Mouse (Mus musculus) ES-E14 (cell line): ENCODE results near the gene Col7a1. TPM values are rescaled to one million over a fixed set of nuclear protein-coding genes. Genes with fewer than 3 reads are reported as not detected.

Experiments
- DNase-seq: peaks from one replicate; pipeline ENCODE4 v3.0.0-alpha.2; 2013; ENCODE audit warnings: low read depth, low spot score
- H3K27ac ChIP-seq: 2 replicates; pipeline ENCODE4 v1.5.1; 2012; ENCODE audit warnings: low read depth, mild to moderate bottlenecking, low read length, moderate library complexity, mixed read lengths; ENCODE audit not compliant: poor library complexity, insufficient read depth, severe bottlenecking
- H3K36me3 ChIP-seq: 2 replicates; pipeline ENCODE4 v1.6.1; 2012; ENCODE audit warnings: mild to moderate bottlenecking, low read length, moderate library complexity, mixed read lengths; ENCODE audit not compliant: control insufficient read depth, poor library complexity, insufficient read depth, severe bottlenecking
- H3K4me1 ChIP-seq, 2 experiments: fragments of 150-350 bp in 1 of 2; sonication (generic) in 1 of 2; 2 replicates each; pipeline ENCODE4 v1.6.1; 2012; ENCODE audit warnings: low read length in 2 of 2, mild to moderate bottlenecking in 1 of 2, mixed read lengths in 1 of 2; ENCODE audit not compliant: control insufficient read depth in 2 of 2, insufficient read depth in 2 of 2, poor library complexity in 1 of 2
- H3K4me3 ChIP-seq, 2 experiments: fragments of 150-350 bp in 1 of 2; sonication (generic) in 1 of 2; 2 replicates each; pipeline ENCODE4 v1.5.1; 2012; ENCODE audit warnings: low read length in 2 of 2, low read depth in 1 of 2, mild to moderate bottlenecking in 1 of 2, mixed read lengths in 1 of 2; ENCODE audit not compliant: insufficient read depth in 1 of 2, poor library complexity in 1 of 2, severe bottlenecking in 1 of 2
- H3K9ac ChIP-seq: 2 replicates; pipeline ENCODE4 v1.6.1; 2012; ENCODE audit warnings: low read depth, mild to moderate bottlenecking, low read length, mixed read lengths; ENCODE audit not compliant: poor library complexity, insufficient read depth, severe bottlenecking
- H3K9me3 ChIP-seq: fragments of 150-350 bp; sonication (generic); 2 replicates; pipeline ENCODE4 v1.6.1; 2012; ENCODE audit warnings: low read depth, mild to moderate bottlenecking, low read length; ENCODE audit not compliant: control insufficient read depth, insufficient read depth
- CHD2 ChIP-seq: IDR thresholded peaks from 2 replicates; pipeline ENCODE4 v1.6.1; 2014; ENCODE audit warnings: mild to moderate bottlenecking, low read depth, low read length, inconsistent platforms
- HCFC1 ChIP-seq: IDR thresholded peaks from 2 replicates; pipeline ENCODE4 v1.6.1; 2012; ENCODE audit warnings: low read length, inconsistent platforms, borderline replicate concordance; ENCODE audit not compliant: insufficient read depth
- MAFK ChIP-seq: IDR thresholded peaks from 2 replicates; pipeline ENCODE4 v1.6.1; 2014; ENCODE audit warnings: mild to moderate bottlenecking, low read depth, low read length, inconsistent platforms; ENCODE audit not compliant: insufficient read depth
- ZC3H11A ChIP-seq: IDR thresholded peaks from 2 replicates; pipeline ENCODE4 v1.6.1; 2012; ENCODE audit warnings: low read depth, mild to moderate bottlenecking, inconsistent platforms, low read length, borderline replicate concordance
- ZNF384 ChIP-seq: IDR thresholded peaks from 2 replicates; pipeline ENCODE4 v1.6.1; 2012; ENCODE audit warnings: low read depth, low read length, inconsistent platforms
- in situ Hi-C, 2 experiments: fragments of 600-800 bp; cut with MboI; formaldehyde crosslinking; loops; one replicate each; pipeline ENCODE4 v1.15.1; 2025; ENCODE audit warnings: low sequenced_read_pairs in 2 of 2, inconsistent platforms in 1 of 2; ENCODE audit not compliant: unreplicated experiment in 2 of 2
- total RNA-seq: library from RNA; depleted of rRNA; stranded (reverse); fragments of 300-350 nt; gene quantifications from 2 replicates; pipeline ENCODE4 v1.2.3, GENCODE M21; 2012

Col7a1 gene
- total RNA-seq, 1 experiment = 25.5 TPM

- no peak overlapping the region for H3K27ac ChIP-seq
- no peaks in the 10 kb centered on the region for H3K36me3 ChIP-seq
- in situ Hi-C loops = no loop called here
- H3K9ac ChIP-seq = no peak overlapping the region
- no peak overlapping the region for H3K4me3 ChIP-seq
- no peak for TF ChIP-seq HCFC1
- no peaks in the 10 kb centered on the region for H3K9me3 ChIP-seq
- H3K4me1 ChIP-seq = peaks cover 3 to 8% of the 10 kb centered on the region in 2 experiments; a peak in 3 of 4 replicates
- no peak for DNase-seq
Observed at GRCm38 (mm10) chr9:108992620-108993361, 39.4 kb downstream of the Col7a1 start.

- DNase-seq = no peak
- in situ Hi-C loops = no loop called here
- no peak for TF ChIP-seq MAFK
- no peak for TF ChIP-seq ZNF384
- TF ChIP-seq ZC3H11A = no peak
- TF ChIP-seq HCFC1 = no peak
- TF ChIP-seq CHD2 = no peak
Observed at GRCm38 (mm10) chr9:108996411-108996810, 43.0 kb downstream of the Col7a1 start.

GRCm38 (mm10) chr9:108998287-108999166, 45.1 kb downstream of the Col7a1 start:
- no peak overlapping the region for H3K27ac ChIP-seq
- no peaks in the 10 kb centered on the region for H3K9me3 ChIP-seq
- H3K36me3 ChIP-seq = no peaks in the 10 kb centered on the region
- H3K4me3 ChIP-seq = no peak overlapping the region
- no peak overlapping the region for H3K9ac ChIP-seq
- in situ Hi-C loops = no loop called here
- DNase-seq = no peak
- TF ChIP-seq CHD2 (no peak), ZC3H11A (no peak), MAFK (no peak), ZNF384 (no peak), HCFC1 (no peak)
- H3K4me1 ChIP-seq = peaks cover 0 to 4% of the 10 kb centered on the region in 2 experiments; a peak in 2 of 4 replicates

More at GRCm38 (mm10) chr9:108996411-108996810, 43.0 kb downstream of the Col7a1 start:
- Histone ChIP-seq H3K4me1 (peaks cover 2 to 4% of the 10 kb centered on the region in 2 experiments; a peak in 2 of 4 replicates), H3K27ac (no peak overlapping the region), H3K9me3 (no peaks in the 10 kb centered on the region), H3K9ac (no peak overlapping the region), H3K36me3 (no peaks in the 10 kb centered on the region), H3K4me3 (no peak overlapping the region)

GRCm38 (mm10) chr9:108999167-108999526, 45.8 kb downstream of the Col7a1 start:
- H3K4me1 ChIP-seq = peaks cover 0 to 4% of the 10 kb centered on the region in 2 experiments; a peak in 2 of 4 replicates

More at GRCm38 (mm10) chr9:108999167-108999526, 45.8 kb downstream of the Col7a1 start:
- TF ChIP-seq HCFC1 (no peak), MAFK (no peak)
- Histone ChIP-seq H3K27ac (no peak overlapping the region), H3K9ac (no peak overlapping the region), H3K36me3 (no peaks in the 10 kb centered on the region), H3K9me3 (no peaks in the 10 kb centered on the region), H3K4me3 (no peak overlapping the region)
- in situ Hi-C loops = no loop called here
- no peak for DNase-seq
